Mouse (Mus musculus) layer of hippocampus, postnatal 25 days (tissue): ENCODE results near the gene Gabpb1. TPM values are rescaled to one million over a fixed set of nuclear protein-coding genes. Genes with fewer than 3 reads are reported as not detected.

Experiments
- DNase-seq, 2 experiments: peaks; one replicate each; pipeline ENCODE4 v3.0.0; 2022; ENCODE audit warnings: mixed read lengths in 2 of 2, low spot score in 1 of 2; ENCODE audit errors: extremely low spot score in 1 of 2
- total RNA-seq, 2 experiments: library from RNA; stranded (reverse); gene quantifications; 2 replicates each; pipeline ENCODE4 v1.2.3; 2021

Gene Gabpb1
- 10 to 100 TPM; 18.2 to 20.2 TPM for total RNA-seq

DNA sequence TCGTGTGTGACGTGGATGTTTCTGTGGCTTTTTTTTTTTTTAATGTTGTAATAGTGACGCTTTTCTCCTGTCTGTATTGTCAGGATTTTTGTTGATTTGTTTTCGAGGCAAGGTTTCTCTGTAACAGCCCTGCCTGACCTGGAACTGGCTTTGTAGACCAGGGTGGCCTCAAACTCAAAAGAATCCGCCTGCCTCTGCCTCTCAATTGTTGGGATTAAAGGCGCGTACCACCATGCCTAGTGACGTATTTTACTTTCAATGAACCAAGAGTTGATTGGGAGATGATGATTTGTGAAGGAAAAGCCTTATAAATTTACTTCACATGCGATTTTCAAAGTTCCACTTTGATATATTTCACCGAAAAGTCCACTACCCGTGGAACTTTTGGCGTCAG lies at the start of gene Gabpb1:
Gabpb1 (minus strand) TSS at position 216 of the 394 bp plus-strand sequence.
- DNase-seq, result peak in 1 of 2 experiments; percentile 9

DNA sequence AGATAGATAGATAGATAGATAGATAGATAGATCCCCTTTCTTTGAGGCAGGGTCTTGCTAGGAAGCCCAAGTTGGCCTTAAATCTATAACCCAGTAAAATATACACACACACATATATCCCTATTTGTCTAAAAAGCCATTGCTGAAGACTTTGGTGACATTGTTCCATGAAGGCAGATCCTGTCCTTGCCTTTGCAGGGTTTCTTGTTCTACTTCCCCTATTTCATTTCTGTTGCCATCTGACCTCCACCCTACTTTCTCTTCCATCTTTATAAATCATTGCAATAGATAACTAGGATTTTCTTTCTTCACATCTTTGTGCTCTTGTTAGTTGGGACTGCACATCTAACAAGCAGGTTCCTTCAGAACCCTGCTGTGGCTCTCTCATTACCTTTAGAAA lies 36.8 kb upstream of the Gabpb1 start:
- no peak for DNase-seq

DNA sequence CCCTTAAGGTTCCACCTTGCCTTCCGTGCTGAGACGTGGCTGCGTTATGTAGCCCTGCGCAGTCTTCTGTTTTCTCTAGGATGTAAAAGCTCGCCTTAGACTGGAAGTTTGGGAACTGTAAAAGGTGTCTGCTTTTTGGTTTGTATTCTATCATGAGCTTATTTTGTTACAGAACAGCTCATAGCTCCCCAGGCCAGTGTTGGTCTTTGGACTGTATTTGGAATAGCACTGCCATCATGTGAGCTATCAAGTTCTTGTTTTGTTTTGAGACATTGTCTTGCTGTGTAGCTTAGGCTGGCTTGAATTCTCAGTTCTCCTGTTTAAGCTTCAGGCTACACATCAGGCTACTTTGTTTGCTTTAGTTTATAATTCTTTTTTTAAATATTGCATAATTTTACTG lies 36.4 kb upstream of the Gabpb1 start:
- no peak for DNase-seq

DNA sequence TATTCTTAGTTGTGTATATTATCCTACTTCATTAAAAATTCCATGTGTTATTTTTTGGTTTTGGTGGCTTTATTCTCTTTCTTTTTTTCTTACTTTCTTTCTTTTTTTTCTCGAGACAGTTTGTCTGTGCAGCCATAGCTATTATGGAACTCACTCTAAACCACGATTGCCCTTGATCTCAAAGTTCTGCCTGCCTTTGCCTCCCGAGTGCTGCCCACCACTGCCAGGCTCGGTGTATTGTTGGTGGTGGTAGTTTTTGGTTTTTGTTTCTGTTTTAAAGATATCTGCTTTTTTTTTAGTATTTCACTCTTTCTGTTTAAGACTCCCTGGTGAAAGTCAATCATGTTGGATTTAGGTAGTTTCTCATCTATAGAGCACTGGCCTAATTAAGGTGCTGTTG lies 32.2 kb upstream of the Gabpb1 start:
- DNase-seq, result no peak

DNA sequence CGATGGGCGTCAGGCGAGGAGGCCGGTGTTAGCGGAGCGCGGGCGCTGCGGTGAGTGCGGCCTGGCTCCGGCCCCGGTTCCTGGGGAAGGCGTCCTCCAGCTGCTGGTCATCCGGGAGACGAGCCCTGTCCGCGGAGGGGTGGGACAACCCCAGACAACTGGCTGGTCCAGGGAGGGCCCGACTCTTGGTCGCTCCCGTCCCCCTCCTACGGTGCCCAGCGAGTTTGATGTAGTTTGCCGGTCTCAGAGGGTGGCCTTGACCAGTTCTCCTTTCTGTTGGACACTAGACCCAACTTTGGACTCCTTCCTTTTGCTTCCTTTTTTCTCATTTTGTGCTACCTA lies 31.3 kb upstream of the Gabpb1 start:
- no peak for DNase-seq

DNA sequence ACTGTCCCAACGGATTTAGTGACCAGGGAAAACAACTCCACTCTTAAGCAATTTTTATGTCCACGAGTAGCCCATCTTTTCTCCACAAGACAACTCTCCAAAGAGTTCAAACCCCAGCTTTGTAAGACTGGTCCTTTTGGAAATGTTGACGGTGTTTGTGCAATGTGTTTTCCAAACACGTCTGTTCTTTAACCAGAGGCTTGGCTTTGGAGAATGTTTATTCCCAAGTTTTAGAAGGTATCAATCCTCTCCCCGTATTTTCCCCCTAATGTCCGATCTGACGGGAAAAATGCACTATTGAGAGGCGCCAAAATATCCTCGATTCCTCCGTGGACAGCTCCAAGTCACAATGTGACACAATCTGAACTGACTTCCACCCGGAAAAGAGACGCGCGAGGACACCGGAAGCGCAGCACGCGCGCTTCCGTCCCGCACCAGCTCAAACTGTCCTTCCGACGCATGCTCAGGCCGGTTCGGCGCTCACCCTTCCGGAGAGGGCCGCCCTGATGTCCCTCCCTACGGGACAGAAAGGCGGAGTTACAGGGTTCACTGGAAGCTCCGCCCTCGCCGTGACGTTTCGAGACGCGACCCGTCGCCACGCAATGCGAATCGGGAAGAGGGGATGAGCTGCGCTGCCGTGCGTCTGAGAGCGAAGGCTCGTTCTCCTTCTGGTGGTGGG lies 30.8 kb upstream of the Gabpb1 start, which contains the start of gene Usp8:
Usp8 (plus strand) TSS at position 570 of the 679 bp plus-strand sequence.
- peak; percentile 93 to 97 for DNase-seq

DNA sequence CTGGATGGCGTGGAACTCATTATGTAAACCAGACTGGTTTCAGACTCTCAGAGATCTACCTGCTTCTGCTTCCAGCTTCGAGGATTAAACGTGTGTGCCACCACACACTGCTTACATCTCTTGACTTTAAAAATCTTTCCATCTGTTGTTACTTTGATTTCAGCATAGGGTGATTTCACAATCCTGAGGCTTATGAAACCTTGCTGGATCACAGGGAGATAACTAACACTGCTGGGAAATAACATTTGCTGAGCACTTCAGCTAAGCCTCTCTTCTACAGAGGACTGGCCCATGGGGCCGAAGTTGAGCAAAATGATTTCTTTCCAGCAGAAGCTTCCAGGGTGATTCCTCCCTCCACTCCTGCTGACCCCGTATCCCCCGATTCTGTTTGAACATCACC lies 19.1 kb upstream of the Gabpb1 start:
- no peak for DNase-seq

DNA sequence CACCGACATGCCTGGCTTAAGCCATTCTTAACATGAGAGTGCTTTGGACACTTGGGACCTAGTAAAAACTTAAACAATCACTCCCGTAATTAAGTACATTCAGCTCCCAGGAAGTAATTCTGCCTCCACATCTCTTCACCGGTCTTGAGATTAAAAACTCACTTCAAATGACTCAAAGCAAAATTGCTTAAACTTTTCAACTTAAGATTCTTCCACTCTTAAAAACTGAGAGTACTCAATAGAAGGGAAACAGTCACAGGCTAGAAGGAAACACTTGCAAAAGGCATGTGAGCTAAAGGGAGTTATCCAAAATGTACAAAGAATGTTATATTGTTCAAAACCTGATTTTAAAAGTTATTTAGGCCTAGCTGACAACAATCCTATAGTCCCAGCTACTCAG lies 15.2 kb upstream of the Gabpb1 start:
- DNase-seq, result no peak

DNA sequence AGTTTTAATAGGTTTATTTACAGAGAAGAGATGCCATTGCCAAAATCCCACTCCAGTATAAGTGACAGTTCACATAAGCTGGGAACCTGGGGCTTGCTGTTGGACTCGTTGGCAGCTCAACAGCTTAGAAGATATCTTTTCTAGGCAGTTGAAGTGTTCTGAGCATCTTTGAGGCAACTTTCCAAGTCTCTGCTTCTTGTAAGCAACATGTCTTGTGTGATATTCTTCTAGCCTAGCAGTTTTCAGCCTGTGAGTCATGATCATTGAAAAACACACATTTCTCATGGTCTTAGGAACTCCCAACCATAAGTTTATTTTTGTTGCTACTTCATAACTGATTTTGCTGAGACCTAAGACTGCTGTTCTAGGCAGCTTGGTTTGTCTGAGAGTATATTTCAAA lies 6.8 kb upstream of the Gabpb1 start:
- no peak for DNase-seq

DNA sequence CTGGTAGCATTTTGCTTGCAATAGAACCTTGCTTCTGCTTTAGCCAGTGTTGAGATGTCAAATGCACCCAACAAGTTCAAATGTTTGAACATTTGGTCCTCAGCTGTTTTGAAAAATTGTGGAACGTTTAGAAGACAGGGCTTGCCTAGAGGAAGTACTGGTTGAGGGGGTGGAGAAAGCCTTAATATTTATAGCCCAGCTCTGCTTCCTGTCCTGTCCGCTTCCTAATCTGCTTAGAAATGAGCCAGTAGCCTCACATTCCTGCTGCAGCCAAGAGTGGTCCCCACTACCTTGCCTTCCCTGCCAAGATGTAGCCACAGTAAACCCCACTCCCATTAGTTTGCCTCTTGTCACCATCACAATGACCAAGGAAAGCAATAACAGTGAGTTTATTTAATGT lies 6.2 kb upstream of the Gabpb1 start:
- DNase-seq, result no peak

DNA sequence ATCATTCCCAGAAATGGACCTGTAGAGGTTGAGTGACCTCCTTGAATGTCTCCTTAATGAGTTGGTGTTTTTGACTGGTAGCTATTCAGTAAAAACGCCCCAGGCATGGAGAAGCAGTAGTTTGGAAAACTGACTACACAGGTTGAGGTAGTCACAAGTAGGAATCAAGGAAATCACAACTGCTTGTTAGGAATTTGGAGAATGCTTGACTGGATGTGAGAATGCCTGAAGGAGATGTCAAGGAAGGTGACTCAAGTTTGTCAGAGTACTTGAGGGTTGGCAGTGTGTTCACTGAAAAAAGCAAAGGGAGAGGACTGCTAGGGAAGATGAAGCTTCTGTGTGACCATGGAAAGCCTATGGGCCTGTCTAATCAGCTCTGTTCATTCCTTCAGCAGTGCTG lies 1.2 kb upstream of the Gabpb1 start:
- DNase-seq, result no peak

DNA sequence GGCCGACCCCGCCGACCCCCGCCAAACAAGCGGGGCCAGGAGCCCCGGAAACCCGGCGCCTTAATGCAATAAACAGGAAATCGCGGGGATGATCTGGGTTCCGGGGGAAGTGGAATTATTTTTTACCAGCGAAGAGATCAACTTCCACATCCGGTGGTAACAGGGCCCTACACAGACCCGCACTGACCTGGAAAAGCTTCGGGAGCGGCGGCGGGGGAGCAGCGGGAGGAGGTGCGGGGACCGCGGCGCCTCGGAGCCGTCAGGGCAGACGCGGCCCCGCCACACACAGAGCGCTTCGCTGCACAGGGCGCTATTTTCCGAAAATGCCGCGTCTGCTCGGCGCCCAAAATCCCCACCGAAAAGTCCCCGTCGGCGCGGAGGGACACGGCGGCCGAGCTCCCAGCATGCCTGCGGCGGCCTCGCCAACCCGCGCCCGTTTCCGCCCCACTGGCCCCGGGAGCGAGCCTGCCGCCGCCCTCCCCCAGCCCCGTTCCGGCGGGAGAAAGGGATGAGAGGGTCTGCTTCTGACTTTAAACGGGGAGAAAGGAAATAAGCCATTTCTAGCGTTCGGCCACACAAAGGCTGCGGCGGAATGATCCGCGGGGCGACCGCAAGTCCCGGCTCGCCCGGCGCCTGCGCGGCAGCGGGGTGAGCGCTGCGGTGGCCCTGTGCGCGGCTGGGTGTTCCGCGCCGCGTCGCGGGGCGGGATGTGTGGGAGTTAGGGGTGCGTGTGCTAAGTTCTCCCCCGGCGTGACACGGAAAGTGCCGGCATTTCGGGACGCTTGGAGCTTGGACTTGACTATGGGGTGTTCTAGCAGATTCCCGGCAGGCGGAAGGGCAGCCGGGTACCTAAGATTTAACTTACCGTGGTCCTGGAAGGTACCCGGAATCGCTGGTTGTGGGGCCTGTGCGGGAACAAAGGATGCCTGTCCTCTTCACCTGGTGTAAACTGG lies 692 bp downstream of the Gabpb1 start:
- DNase-seq, result peak; percentile 74 to 94

DNA sequence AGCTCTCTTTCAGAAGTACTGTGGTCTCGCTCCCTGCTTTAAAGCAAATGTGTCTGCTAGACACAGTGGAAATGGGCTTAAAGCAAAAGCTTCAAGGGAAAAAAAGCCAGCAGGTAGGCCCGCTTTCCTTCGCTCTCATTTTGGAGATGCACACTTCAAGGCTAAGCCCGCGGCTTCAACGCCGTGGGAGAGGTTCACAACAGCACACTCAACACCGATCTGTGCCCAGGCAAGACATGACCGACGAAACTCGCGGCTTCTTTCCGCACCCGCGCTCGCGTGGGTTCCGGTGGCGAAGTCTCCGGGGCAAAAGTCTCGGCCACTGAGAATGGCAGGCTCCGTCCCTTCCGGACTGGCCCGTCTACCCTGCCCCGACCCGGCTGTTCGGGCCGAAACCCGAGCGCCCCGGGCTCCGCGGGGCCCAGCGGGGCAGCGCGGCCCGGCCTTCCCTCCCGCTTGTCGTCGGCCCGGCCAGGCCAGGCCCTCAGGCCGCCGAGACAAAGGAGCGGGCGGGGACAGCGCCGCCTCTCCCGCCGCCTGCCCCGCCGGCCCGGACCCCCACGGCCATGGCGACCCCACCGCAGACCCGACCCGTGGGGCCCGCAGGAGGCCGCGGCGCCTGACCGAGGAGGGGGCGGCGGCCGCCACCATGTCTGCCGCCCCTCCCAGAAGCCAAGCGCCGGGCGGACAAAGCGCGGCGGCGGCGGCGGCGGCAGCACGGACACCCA lies 1.5 kb downstream of the Gabpb1 start:
- peak in 1 of 2 experiments; percentile 27 for DNase-seq

DNA sequence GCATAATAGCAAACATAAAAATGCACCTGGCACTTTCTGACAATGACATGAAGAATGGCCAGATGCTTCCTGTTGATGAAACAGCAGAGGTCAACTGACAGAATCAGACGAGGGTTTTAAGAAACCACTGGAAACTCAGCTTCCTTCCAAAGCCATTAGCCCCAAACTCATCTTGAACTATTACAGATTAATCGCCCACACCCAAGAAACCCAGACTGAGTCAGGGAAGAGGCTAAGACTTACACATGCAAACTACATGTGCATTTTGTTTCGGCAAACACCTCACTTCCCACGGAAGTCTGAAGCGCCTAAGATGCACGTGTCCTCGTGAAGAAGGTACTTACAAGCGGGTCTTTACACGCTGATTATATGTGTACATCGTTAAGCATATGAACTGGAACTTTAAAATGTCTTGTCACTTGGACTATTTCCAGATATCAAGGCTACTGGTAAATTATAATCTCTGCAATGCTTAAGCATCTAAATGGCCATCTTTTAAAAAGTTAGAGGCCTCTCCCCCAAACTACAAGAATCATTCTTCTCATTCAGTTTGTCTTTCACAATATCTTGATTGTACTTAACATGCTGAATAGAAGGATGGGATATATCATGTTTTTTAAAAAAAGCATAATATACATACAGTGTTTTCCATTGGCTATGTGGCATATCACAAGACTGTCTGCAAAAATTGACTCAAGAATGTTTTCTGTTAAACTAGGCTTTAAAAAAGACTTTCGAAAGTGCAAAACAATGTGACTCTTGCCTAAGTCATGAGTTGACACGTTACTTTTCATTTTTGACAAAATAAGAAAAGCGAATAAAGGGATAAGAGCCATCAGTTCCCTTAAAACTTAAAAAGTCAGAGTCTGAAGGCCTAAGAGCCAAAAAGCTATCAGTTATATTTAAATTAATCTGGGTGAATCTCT lies 2.6 kb downstream of the Gabpb1 start:
- no peak for DNase-seq

DNA sequence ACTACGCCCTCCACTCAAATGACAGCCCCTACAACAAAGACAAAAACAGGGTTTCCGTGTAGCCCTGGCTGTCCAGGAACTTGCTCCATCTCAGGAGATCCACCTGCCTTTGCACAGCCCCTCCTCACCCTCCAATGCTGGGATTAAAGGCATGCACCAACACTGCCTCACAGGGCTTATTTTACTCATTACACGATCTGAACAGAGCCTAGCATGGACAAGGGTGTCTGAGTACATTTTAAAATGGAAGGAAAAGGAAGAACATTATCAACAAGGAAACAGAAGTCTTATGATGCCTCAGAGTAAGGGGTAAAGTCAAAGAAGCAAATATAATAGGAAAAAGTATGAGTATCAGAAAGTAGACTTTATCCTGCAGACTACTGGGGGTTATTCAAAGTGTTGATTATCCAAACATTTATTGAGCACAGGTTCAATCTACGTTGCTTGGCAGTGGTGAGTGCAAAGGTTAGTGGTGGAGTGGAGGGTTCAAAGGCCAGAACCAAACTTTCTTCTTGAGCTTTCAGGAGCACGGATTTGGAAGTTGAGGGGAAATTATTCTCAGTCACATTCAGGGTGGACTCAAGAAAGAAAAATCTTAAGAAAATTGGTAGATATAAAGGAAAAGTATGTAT lies 7.4 kb downstream of the Gabpb1 start:
- DNase-seq, result no peak

DNA sequence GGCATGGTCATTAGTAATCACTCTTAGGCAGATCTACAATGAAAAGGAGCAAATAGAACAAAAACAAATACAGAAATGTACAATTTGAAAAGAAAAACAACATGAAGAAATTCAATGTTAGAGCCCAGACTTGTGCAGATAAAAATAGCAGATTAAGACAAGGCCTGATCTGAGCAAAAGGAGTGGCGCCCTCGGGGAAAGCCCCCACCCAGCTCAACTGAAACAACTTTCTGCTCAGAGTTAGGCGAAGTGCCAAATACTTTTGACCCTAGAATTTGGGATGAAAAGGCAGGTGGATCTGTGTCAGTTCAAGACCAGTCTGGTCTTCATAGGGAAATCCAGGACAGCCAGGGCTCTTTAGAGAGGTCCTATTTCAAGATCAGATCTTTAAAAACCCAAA lies 10.2 kb downstream of the Gabpb1 start:
- DNase-seq, result no peak

DNA sequence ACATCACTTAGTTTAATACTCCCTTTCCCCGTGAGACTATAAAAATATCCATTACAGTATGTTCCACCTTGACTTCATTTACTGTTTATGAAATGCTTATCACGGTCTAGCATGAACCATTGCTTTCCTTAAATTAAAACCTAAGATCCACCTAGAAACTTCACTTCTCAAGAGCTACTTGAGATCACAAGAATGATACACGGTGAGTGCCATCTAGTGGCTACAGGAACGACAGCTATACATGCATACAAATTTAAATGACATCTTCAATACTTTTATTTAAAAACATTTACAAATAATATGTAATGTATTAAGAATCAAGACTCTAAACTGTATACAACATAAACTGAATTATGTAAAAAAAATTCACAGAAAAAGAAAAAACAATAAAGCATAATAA lies 12.7 kb downstream of the Gabpb1 start:
- no peak for DNase-seq

DNA sequence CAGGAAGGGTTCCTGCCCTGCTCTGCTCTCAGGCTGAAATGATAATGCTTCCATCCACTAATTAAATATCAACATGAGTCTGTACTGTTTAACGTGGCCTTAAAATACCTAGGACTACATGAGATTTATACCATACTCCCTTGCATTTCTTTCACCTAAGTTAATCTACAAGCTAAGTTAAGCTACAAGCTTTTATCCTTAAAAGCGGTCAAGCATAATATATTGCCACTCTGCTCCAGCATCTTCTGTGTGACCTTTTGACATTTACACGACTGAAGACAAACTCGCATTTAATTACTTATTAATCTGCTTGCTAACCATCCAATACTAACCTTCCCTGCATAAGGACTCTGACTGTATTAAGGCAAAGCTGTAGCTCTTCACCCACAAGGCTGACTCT lies 23.2 kb downstream of the Gabpb1 start:
- DNase-seq, result no peak

DNA sequence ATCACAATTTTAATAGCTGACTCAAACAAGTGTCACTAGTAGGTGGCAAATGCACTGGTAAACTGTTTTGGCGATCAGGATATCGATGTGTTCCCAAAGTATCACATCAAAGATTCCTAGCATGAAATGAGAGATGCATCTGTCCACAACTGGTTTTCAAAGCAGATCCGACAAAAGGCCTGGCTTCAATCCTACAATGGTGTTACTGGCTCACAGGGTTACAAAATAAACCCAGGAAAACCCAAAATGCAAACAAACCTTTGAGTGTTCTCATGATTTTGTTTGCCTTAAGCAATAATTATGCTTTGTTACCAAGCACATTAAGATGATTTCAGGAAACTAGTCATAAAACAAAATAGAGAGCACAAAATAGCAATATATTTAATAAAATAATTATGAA lies 28.4 kb downstream of the Gabpb1 start:
- no peak for DNase-seq

DNA sequence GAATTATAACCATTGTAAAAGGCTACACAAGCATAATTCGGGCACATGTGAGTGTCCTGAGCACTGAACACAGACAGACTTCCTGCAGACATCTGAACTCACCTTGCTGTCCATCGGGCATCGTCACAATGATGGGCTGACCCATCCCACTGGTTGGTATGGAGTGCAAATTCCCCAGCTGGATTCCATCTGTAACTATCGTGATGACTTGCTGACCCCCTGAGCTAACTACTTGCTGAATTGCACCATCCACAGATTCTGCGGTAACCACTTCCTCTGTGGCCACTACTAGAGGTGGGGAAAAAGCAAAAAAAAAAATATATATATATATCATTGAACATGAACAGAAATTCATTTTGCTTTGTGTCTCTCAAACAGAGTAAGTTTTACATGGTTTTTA lies 29.7 kb downstream of the Gabpb1 start:
- DNase-seq, result no peak
